Mouse (Mus musculus) 3134 (cell line): ENCODE measurements at regions not wholly inside any gene's neighbourhood (a gene's known extent, or its start where the extent isn't known, plus 50 kb on each side); places are given as distances from the start of the nearest gene placed in this dataset.
A peak's percentile ranks its signal among the peaks of the same experiment; 100 is the strongest.

Source experiments
- DNase-seq: peaks from one replicate; pipeline ENCODE4 v3.0.0-alpha.2; 2011; ENCODE audit warnings: low spot score; ENCODE audit not compliant: insufficient read length; ENCODE audit errors: extremely low read depth

DNA sequence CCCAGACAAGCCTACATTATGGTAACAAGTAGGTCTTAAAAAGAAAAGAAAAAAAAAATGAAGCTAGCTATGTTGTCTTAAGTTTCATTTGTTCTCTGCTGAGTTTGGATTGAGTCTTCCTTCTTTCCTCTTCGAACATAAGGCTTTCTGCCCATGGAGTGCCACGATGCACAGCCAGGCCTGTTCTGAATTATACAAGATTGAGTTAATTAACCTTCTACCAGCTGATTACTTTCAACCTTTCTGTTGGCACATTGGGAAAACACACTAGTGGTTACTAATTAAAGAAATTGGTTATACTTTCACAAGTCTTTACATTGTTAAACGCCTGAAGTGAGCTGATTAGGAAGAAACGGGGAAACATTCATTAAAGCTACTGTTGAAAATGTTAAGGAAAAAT, 155.5 kb upstream of the Sptlc3 start:
- no peak for DNase-seq

DNA sequence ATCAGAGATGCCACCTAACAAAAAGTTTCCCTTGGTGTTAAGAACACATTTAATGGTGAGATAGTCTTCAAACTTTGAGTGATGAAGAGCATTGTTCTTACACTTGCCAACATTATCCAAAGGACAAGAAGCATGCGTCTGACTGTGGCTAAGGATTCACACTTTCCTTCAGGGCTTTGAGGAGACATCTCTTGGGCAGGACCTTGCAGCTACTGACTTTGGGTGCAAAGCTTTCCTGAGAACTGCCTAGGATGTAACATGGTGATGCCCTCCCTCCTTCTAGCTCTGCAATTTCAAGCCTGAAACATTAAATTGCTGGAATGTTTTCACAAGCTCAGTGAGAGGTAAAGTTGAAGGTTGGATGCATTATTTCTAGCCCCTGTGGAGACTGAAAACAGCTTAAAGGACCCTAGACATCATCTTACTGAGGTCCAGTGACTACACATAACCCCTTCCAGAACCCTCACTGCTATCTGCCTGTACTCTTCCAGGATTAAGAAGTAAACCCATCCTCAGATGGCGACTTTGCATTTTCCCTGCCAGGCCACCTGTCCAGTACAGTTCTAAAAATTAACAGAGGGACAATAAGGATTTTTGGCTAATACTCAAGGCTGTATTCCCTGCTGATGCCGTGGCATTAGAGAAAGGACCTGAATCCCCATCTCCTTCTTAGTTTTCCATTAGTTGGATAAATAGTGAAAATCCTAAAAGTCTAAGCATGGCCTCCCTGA, 137.3 kb upstream of the Sptlc3 start:
- DNase-seq, result no peak

DNA sequence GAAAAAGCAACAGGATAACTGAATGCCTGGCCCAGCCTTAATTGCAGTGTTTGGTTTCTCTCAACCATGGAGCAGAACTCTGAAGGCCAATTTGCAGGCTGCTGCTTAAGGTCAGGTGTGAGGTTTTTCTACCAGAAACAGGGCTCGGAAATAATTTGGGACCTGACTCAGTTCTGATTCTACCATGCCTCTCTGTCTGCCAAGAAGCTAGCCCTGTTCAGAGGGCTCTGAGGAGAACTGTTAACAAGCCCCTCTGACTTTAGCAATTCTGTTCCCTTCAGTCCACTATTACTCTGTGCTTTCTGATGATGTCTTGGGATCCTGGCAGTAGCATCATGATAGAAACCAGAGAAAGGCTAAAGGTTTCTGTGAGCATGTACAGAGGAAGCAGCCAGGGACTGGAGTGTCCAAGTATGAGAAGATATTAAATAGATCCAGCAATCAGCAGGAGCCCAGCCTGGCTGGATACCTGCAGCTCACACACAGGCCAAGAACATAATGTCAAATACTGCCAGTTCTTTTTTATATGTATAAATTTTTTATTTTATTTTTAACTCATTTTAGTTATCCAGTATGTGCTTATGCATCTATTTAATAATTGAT, 131.4 kb upstream of the Sptlc3 start:
- DNase-seq, result no peak

DNA sequence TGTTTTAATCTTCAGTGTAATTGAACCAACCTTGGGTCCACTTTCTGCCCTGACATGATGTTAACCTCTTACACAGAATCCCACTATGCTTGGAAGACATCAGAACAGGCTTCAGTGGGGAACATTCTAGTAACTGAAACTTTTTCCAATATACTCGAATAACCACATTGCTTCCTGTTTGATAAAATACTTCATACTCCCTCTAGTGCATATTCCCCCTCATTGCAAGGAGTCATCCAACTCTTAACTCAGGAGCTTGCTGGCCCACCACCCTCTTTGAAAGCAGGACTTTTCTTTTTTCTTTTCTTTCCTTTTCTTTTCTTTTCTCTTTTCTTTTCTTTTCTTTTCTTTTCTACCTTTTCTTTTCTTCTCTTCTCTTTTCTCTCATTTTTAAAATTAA, 123.6 kb upstream of the Sptlc3 start:
- DNase-seq, result no peak

DNA sequence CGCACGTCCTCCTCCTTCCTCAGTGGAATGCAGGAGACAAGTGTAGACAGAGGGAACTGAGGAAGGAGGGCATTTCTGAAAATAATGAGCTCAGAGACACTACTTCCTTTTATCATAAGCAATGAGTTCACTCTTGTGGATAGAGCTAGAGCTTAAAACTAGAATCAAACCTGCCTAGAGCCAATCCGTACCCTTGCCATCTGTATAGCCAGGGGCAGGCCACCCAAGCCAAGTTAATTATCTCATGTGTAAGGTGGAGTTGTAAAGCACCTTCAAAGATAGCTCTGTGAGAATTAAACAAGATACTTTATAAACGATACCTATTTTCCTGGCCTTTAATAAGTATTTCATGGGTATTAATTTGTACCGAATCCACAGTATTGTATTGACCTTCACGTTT, 113.4 kb upstream of the Sptlc3 start:
- DNase-seq, result no peak

DNA sequence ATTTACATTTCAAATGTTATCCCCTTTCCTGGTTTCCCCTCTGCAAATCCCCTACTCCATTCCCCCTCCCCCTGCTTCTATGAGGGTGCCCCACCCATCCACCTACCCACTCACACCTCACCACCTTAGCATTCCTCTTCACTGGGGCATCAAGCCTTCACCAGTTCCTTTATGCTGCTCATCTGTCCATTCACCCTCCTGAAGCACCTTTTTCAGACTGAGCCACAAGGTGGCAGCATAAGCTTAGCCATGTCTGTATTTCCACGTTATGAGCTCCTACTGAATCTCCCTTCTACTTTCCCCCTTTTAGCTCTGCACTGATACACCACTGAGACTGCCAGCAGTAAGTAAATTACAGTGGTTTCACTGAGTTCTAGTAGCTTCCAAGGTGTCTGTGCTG, 112.1 kb upstream of the Sptlc3 start:
- DNase-seq, result peak; percentile 15

DNA sequence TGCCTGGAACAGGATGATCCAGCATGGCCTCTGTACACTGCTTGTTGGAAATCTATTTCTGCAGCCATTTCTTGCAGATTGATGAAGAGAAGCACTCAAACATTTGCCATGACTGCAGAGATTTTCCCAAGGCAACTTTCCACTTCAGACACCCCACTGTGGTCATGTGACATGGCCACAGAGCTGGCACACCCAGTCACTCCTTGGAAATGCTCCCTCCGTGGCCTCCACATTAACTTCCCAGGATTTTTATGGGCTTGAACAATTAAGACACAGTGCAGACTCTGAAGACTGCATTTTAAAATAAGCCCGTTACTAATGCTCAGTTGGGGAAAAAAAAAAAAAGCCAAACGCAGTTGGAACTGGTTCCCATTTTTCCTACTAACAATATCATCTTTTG, 80.2 kb upstream of the Sptlc3 start:
- DNase-seq, result no peak

DNA sequence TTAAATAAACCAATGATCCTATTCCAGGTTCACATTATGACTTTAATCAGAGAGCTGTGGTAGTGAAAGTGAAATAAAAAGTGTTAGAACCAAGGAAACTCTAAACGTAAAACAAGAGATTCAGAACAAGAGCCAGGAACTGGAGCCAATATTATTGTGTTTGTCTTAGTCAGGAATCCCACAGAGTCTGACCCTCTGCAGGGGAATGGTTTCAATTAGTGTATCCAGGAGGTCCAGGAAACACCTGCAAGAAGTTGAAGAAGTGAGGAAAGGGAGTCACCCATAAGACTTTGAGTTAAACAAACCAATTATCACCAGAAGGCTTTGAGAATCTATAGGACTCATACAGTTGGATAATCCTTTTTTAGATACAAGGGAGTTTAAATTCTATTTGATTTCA, 76.2 kb upstream of the Sptlc3 start:
- DNase-seq, result no peak

DNA sequence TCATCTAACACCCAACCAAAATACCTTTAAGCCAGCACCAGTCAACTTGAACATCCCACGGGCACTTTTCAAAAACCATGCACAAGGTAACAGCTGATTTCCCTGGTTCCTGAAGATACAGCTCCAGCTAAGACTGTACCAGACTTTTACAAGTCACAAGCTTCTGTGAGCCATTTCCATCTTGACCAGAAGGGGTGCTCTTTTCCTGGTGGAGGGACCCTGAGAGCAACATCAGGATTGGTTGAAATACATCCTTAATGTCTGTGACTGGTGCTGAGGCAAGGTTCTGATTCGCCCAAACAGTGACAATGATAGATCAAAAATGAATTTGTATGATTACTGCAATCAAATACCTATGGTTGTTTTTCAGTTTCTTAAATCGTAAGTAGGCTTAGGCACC, 71.0 kb upstream of the Sptlc3 start:
- DNase-seq, result no peak

DNA sequence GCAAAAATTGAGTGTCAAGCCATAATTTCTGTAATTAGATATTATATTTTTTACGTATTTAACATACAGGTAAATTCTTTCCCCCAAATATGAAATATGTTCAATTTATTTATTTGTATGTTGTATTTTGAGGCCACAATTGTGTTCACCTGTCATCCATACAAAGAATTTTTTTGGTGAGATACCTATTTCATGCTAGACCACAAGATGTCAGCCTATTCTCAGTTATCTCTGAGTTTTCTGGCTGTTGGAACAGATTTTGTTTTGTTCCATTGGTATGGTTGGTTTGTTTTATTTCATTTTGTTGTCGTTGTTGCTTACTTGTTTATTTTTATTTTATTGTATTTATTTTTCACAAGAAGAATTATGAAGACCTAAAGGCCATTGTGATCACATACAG, 70.3 kb upstream of the Sptlc3 start:
- no peak for DNase-seq
